Mouse (Mus musculus): ENCODE data around the gene Specc1. TPM values are rescaled to one million over a fixed set of nuclear protein-coding genes. Genes with fewer than 3 reads are reported as not detected.
A peak's percentile ranks its signal among the peaks of the same experiment; 100 is the strongest.

Gene Specc1
- total RNA-seq, 2 experiments from 2014 or later = 0.98 to 2.3 TPM

GRCm38 (mm10) chr11:62047817-62048640 is 91.5 kb downstream of the Specc1 start:
- DNase-seq (ENCODE audit: low spot score) = peak; percentile 56

- DNase-seq (ENCODE audit: low spot score) = no peak
Observed at GRCm38 (mm10) chr11:62049170-62049569, 92.6 kb downstream of the Specc1 start.

DNA sequence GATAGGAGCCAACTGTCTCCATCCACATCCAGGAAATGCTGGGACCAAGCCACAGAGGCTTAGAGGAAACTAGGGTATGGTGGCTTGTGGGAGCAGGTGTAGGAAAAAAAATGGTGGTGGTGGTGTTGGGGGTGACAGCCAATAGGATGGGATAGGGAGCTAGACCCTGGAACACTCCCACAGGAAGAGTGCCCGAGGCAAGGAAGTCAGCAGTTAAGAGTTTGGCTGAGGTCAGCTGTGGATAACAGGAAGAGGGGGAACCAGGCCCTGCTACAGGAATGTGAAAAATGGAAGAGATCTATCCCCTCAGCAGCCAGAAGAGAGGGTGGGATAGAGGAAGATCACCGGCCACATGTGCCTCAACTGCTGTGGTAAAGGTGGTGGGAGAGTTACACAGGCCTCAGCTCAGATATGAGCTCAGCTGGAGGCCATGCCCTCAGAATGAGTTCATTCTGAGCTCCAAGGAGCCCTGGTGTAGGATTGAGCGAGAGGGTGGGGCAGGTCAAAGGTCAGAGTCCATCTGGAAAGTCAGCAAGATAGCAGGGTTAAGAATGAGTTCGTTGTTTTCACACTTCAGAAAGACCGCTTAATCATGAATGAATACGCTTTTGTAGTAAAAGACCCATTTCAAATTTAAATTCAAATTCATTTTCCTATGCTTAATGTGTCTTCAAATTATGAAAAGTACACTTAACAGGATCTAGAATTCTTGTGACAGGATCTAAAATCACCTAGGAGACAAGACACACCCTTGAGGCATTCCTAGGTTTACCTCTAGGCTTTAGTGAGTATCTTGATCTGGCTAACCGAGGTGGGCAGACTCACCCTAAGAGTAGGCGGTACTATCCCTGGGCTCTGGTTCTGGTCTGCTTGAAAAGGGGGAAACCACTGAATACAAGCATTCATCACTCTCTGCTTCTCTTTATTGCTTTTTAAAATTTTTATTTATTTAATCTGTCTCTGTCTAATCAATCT is 94.1 kb downstream of the Specc1 start:
- no peak for DNase-seq (ENCODE audit: low spot score)

GRCm38 (mm10) chr11:62051487-62051886 is 94.9 kb downstream of the Specc1 start:
- no peak for DNase-seq (ENCODE audit: low spot score)

DNA sequence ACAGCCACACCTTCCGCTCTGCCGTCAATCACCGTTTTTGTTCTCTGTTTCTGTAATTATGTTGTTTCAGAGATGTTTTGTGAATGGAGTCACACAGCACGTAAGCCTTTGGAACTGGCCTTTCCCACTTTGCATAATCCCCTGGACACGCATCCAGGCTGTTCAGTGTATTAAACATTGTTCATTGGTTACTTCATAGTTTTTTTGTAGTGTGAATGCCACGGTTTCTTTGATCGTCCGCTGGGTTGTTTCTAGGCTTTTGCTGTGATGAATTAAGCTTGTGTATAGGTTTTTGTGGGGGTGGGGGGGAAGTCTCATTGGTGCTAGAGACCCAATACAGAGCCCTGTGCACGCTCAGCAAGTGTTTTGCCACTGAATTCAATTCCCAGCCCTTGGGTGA is 97.4 kb downstream of the Specc1 start:
- DNase-seq (ENCODE audit: low spot score) = no peak

DNA sequence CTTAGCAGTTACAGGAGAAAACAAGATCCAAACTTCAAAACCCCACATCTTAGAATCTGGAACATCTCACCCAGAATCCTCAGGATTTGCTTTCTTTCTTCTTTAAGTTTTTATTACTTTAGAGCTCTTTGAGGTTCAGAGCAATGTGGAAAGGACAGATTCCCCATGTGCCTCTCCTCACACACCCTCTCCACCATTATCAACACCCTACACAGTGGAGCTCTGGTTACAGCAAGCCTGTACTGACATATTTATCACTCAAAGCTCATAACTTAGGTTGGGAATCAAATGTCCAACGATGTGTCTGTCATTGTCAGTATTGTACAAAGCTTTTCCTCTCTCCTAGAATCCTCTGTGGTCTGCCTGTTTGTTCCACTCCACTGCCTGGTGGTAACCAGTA is 108.0 kb downstream of the Specc1 start:
- DNase-seq (ENCODE audit: low spot score) = no peak

DNA sequence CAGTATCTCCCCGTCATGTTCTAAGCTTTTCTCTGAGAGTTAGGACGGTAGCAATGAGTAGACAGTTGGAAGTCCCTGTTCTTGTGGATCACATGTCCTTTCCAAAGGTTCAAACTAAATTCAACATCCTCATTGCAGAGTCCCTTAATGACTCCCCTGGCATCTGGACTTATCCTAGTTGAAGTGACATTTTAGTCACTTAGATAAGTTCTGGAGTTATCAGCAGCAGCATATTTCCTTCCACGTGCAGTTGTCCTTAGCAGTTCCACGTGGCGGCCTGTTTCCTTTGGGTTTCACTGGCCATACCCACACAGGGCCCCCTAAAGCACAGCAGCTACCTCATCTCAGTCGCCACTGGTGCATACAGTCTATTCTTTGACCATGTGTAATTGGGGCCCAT is 109.1 kb downstream of the Specc1 start:
- DNase-seq (ENCODE audit: low spot score) = no peak

DNA sequence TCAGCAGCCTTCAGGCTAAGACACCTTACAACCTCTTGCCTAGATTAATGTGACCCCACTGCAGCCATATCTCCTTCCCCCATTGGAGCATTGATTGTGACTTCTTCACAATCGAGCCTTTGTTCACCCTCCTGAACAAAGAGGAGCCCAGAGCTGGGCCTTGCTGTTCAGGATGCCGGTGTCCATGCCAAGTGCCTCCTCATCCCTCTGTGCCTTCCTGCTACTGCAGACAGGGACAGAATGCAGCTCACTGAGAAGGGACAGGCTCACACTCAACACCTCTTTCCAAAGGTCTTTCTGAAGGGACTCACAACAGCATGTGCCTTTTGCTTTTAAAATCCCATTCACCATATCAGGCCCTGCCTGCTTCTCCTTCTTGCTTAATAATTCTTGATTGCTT is 113.0 kb downstream of the Specc1 start:
- no peak for DNase-seq (ENCODE audit: low spot score)

GRCm38 (mm10) chr11:62070206-62070605 is 113.6 kb downstream of the Specc1 start:
- no peak for DNase-seq (ENCODE audit: low spot score)

DNA sequence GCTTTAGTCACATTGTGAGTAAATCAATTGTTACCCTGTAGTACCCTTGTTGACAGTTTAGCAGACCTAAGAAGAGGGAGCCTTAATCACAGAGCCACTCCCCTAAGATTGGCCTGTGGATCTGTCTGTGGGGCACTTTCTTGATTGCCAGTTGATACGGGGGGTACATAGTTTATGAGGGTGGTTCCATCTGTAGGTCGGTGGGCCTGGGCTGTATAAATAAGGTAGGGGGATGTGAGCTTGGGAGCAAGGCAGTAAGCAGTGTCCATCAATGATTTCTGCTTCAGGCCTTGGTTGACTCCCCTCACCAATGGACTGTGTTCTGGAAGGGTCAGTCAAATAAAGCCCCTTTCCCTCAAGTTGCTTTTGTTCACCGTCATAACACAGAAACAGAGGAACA is 115.8 kb downstream of the Specc1 start:
- DNase-seq (ENCODE audit: low spot score) = no peak

- DNase-seq (ENCODE audit: low spot score) = no peak
Observed at GRCm38 (mm10) chr11:62073575-62074140, 117.1 kb downstream of the Specc1 start.

- no peak for DNase-seq (ENCODE audit: low spot score)
Observed at GRCm38 (mm10) chr11:62074578-62074977, 118.0 kb downstream of the Specc1 start.

- no peak for DNase-seq (ENCODE audit: low spot score)
Observed at GRCm38 (mm10) chr11:62075071-62075470, 118.5 kb downstream of the Specc1 start.

DNA sequence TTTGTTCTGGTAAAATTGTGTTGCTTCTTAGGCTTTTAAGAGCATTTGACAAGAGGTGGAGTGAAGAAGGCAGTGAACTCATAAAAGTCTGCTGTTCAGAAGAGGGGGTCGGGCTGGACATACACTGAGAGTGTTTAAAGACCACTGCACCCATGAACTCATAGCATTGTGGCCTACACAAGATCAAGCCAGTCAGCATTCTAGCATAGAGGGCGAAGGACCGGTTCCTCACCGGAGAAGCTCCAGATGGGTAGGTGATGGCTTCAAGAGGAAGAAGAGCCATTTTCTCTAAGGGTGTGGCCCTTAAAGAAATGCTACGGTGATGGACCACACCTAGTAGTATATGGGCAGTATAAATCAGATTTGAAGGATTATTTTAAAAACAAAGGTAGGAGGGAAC is 119.0 kb downstream of the Specc1 start:
- DNase-seq (ENCODE audit: low spot score) = no peak

- DNase-seq (ENCODE audit: low spot score) = peak; percentile 97
Observed at GRCm38 (mm10) chr11:62076345-62077156, 120.0 kb downstream of the Specc1 start.

DNA sequence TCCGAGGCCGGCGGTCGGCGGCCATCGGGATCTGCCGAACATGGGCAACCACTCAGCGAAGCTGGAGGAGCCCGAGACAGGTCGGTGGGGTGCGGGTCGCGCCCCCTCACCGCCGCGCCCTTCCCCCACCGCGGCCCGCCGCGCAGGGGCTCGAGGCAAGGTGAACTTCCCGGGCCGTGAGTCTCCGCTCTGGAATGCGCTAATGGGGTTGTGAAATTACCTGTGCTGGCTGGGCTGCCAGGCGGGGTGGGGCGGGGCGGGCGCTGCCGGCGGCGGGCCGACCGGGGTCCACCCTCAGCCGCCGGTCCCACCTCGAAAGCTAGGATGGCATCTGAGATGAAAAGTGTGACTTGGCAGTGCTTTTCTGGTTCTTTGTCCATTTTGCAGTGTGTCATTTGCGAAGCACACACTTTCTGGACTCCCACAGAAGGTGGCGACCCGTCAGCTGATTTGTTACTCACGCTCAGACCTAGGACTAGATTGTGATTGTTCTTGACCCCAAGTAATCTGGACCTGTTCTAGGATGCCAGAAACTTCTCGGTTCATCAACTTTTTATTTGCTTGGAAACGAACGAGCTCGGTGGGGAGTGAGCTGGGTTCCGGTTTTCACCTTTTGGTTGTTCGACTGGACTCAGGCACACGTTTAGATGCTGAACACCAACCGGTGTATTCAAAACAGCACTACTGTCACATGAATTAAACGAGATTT is 120.7 kb downstream of the Specc1 start:
- DNase-seq (ENCODE audit: low spot score) = no peak

GRCm38 (mm10) chr11:62078371-62078770 is 121.8 kb downstream of the Specc1 start:
- DNase-seq (ENCODE audit: low spot score) = no peak

DNA sequence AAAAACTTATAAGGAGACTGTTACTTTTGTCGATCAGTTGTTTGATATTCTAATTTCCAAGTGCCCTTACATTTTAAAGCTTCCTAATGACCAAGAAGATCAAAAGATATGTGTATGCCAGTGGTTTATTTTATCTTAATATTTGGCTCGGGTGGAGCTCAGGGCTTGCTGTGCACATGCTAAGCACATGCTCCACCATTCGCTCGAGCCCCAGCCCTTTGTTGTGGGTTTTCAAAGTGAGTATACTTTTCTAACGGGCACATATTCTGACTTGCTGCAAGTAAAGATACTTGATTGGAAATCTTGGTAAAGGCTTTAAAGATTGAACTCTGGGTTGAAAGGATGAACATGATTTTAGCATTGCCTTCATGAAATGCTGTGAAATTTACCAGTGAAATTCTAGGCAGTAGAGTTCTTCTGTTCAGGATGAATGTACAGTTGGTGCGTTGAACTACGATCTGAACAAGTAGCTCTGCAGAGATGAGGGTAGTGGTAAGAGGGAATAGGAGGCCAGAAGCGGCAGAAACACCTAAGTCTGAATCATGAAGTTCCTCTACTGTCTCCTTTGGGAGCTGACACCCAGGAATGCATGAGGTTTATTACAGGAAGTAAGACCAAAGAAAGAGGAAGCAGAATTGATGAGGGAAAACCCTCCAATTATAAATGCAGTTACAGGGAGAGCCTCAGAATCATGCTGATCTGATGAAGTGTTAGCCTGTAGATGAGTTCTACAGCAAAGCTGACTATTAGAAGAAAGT is 122.7 kb downstream of the Specc1 start:
- DNase-seq (ENCODE audit: low spot score) = no peak

DNA sequence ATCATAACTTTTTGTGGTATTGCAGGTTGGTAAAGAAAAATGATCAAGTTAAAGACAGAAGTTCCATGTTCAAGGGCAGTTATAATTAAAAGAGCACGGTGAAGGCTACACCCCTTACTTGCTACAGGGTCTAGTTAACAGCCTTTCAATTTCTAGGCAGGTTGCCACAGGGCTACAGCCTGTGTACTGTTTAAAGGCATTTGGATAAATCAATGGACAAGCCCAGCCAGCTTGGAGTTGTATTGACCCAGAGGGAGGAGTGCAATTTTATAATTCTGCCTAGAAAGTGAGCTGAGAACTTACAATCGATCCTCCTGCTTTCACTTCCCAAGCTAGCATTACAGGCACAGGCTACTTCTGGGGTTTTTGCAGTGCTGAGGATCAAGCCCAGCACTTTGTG is 123.9 kb downstream of the Specc1 start:
- DNase-seq (ENCODE audit: low spot score) = no peak

DNA sequence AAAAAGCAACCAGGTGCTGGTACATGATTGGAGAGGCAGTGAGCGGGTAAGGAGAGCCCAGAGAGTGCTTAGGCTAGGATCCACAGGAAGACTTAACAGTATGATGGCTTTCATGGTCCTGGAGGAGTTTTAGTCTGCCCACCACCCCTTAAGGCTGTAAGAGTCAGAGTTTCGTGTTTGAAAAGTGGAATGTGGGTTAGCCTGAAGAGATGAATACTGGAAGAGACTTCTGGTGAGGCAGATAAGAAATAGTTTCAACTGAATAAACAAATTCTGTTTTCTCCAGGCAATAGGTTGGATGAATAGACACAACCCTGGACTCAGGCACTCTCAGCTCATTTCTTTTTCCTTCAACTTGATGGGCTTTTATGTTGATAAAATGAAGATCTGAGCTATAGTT is 130.1 kb downstream of the Specc1 start:
- no peak for DNase-seq (ENCODE audit: low spot score)
